Mouse (Mus musculus) small intestine, adult 10 weeks (tissue): Measurements from ENCODE around the gene Arid5a. TPM values are rescaled to one million over a fixed set of nuclear protein-coding genes. Genes with fewer than 3 reads are reported as not detected.

Experiments
- polyA plus RNA-seq: library from polyadenylated mRNA; stranded (reverse); fragments of 350-450 nt; fragmentation: Illumina TruSeq; extraction: RNeasy Lipid Tissue Mini Kit (QIAGEN cat#74804); gene quantifications from one replicate; pipeline ENCODE4 v1.2.3, GENCODE M21; 2014; ENCODE audit warnings: low replicate concordance

Arid5a gene
- 0.07 TPM for polyA plus RNA-seq

DNA sequence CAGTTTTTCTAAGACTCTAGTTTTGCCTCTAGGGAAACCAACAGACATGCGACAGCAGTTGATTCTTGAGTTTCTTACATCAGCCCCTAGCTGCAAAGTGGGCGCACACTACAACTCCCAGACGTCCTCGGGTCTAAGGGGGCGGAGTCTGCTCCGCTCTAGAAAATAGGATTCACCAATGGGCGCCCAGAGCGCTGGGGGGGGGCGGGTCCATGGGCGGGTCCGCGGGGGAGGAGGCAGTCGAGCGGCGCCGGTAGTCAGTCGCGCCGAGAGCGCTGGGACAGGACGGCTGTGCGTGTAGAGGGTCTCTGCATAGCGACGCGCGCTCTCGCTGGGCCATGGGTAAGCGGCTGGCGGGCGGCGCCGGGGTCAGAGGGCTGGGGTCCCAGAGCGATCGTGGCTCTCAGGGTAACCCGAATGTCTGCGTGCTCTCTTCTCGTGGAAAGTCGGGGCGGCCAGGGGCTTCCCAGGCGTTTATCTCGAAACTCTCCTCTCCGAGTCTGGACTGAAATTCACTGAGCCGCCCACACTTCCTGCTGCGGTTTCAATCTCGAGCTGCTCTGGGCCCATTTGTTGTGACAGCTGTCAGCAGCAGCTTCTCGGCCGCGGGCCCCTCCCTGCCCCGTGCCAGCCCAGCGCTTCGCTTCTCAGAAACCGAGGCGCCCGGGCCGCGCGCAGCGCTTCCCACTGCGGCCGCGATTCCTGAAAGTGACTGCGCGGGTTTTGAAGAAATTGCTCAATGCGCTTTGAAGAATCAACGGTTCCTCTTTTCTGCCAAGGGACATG, at the start of gene Arid5a:
Gene Arid5a (plus strand): TSS at position 239 of the 786 bp plus-strand sequence.

GRCm38 (mm10) chr1:36274455-36274854, 33.1 kb upstream of the Arid5a start, which contains the start of gene Neurl3:
Gene Neurl3 (minus strand): TSS chr1:36274679.

DNA sequence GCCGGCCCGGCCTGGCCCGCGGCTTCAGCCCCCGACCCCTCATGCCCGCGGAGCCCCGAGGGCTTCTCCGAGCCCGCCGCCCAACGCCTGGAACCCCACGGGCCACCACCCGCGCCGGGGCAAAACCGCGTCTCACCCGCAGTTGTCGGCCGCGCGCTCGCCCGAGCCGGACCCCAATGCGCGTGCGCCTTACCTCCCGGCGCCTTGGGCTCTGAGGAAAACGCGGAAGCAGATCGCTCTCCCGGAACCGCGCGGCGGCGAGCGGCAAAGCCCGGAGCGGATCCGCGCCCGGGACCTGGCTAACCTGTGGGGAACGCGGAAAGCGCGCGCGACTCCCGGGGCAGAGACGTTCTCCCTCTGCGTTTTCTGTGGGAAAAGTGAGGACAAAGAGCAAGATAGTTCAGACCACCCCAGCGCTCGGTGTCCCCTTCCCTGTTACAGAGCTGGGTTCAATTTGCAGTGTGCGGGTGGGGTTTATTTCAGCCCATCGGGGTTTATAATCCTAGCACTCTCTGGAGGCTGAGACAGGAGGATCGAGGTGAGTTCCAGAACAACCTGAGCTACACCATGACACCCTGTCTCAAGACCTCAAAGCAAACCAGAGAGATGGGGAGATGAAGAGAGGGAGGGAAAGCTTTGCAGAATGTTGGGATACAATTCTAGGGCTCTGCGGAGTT, 61.6 kb downstream of the Arid5a start, which contains the start of gene Kansl3:
Gene Kansl3 (minus strand): TSS at position 213 of the 677 bp plus-strand sequence.

GRCm38 (mm10) chr1:36371934-36372845, 64.7 kb downstream of the Arid5a start, which contains the start of gene Fer1l5:
Gene Fer1l5 (plus strand): TSS chr1:36372291.

Other genes with a start within 250 kb of the Arid5a start
- 4.5 TPM for gene Hs6st1, start 239.3 kb upstream of the Arid5a start, polyA plus RNA-seq
- 37.4 TPM for gene Uggt1, start 63.0 kb upstream of the Arid5a start, polyA plus RNA-seq
- gene Neurl3, start 33.1 kb upstream of the Arid5a start, polyA plus RNA-seq = 187 TPM
- 11.0 TPM for gene Kansl3, start 61.4 kb downstream of the Arid5a start, polyA plus RNA-seq
- gene Fer1l5, start 64.6 kb downstream of the Arid5a start, polyA plus RNA-seq = not detected
- 2.9 TPM for gene Lman2l, start 137.5 kb downstream of the Arid5a start, polyA plus RNA-seq
- gene Cnnm4, start 163.9 kb downstream of the Arid5a start, polyA plus RNA-seq = 13.8 TPM
- gene Cnnm3, start 204.1 kb downstream of the Arid5a start, polyA plus RNA-seq = 3.8 TPM
- not detected for gene Ankrd23, start 229.2 kb downstream of the Arid5a start, polyA plus RNA-seq
- not detected for gene Gm42417, start 231.7 kb downstream of the Arid5a start, polyA plus RNA-seq
- gene Ankrd39, start 239.7 kb downstream of the Arid5a start, polyA plus RNA-seq = 1.0 TPM